Mouse (Mus musculus): ENCODE data around the gene Dmd. TPM values are rescaled to one million over a fixed set of nuclear protein-coding genes. Genes with fewer than 3 reads are reported as not detected.
"Not testable (repeated sequence)": the region's sequence is repeated elsewhere in the genome, so short reads cannot be mapped to it uniquely, and the experiment has no call there.

Dmd gene
- total and polyA plus RNA-seq, 3 experiments: 20.8 to 79.1 (median 68.9) TPM

GRCm38 (mm10) chrX:83746301-83747008, 797.8 kb downstream of the Dmd start:
- Histone ChIP-seq H3K27me3 (ENCODE audit: control insufficient read depth, insufficient read depth, low read length) (no peaks in the 10 kb centered on the region), H3K36me3 (ENCODE audit: control insufficient read depth, insufficient read depth, low read length) (no peaks in the 10 kb centered on the region), H3K9ac (ENCODE audit: low read depth, low read length) (no peak overlapping the region), H3K27ac (no peak overlapping the region), H3K4me3 (no peak overlapping the region), H3K4me1 (ENCODE audit: control insufficient read depth, insufficient read depth, low read length) (no peaks in the 10 kb centered on the region), H3K79me2 (replicated peaks; ENCODE audit: control insufficient read depth, insufficient read depth, low read length) (no peaks in the 10 kb centered on the region)
- WGBS: 53% methylated on average over 4 of the region's 4 CpGs
- DNase-seq: no peak
- no peak for TF ChIP-seq EP300 (IDR thresholded peaks at IDR 0.05; ENCODE audit: insufficient read depth, low read depth, low read length)
- TF ChIP-seq POLR2A (IDR thresholded peaks at IDR 0.05; ENCODE audit: insufficient read depth, low read depth, low read length): no peak
- no peak for TF ChIP-seq CTCF (IDR thresholded peaks at IDR 0.05)
- intact Hi-C loops (cut with DNase I): no loop called here

- Histone ChIP-seq H3K27ac (no peak overlapping the region), H3K4me3 (no peak overlapping the region), H3K79me2 (replicated peaks; ENCODE audit: control insufficient read depth, insufficient read depth, low read length) (no peaks in the 10 kb centered on the region), H3K36me3 (ENCODE audit: control insufficient read depth, insufficient read depth, low read length) (no peaks in the 10 kb centered on the region), H3K4me1 (ENCODE audit: control insufficient read depth, insufficient read depth, low read length) (no peaks in the 10 kb centered on the region), H3K9ac (ENCODE audit: low read depth, low read length) (no peak overlapping the region), H3K27me3 (ENCODE audit: control insufficient read depth, insufficient read depth, low read length) (no peaks in the 10 kb centered on the region)
- intact Hi-C loops (cut with DNase I): no loop called here
- TF ChIP-seq EP300 (IDR thresholded peaks at IDR 0.05; ENCODE audit: insufficient read depth, low read depth, low read length) (no peak), CTCF (IDR thresholded peaks at IDR 0.05) (peak; percentile 59)
- DNase-seq: no peak
These were observed 838.7 kb downstream of the Dmd start for GRCm38 (mm10) chrX:83787406-83787805.

DNA sequence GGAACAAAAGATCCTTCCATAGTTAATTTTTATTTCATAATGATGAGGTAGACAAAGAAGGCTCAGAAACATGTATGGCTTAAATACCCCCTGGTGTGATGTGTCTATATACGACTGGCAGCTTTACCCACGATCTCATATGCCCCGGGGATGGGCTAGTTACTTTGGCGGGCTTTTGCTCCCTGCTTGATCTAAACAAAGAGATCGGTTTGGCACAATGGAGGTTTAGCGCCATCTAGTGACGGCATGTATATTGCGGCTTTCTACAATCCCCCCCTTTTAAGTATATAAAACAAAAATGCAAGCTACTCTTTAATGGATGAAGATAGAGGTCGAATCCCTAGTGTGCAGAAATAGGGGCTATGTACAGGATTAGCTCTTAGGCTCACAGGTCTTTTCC, 918.8 kb downstream of the Dmd start:
- TF ChIP-seq CTCF (IDR thresholded peaks at IDR 0.05): peak; percentile 62
- WGBS: 28% methylated on average over 9 of the region's 9 CpGs
- H3K27me3 ChIP-seq (ENCODE audit: control insufficient read depth, insufficient read depth, low read length): not testable (repeated sequence)

DNA sequence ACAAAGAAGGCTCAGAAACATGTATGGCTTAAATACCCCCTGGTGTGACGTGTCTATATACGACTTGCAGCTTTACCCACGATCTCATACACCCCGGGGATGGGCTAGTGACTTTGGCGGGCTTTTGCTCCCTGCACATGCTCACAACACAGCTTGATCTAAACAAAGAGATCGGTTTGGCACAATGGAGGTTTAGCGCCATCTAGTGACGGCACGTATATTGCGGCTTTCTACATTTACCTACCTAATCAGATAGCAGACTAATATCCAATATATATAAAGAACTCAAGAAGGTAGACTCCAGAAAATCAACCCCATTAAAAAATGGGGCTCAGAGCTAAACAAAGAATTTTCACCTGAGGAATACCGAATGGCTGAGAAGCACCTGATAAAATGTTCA, 926.7 kb downstream of the Dmd start:
- H3K27ac ChIP-seq; H3K36me3 ChIP-seq (ENCODE audit: control insufficient read depth, insufficient read depth, low read length); DNase-seq; intact Hi-C loops (cut with DNase I); H3K9ac ChIP-seq (ENCODE audit: low read depth, low read length); H3K4me1 ChIP-seq (ENCODE audit: control insufficient read depth, insufficient read depth, low read length); H3K79me2 ChIP-seq (replicated peaks; ENCODE audit: control insufficient read depth, insufficient read depth, low read length); H3K4me3 ChIP-seq; H3K27me3 ChIP-seq (ENCODE audit: control insufficient read depth, insufficient read depth, low read length): not testable (repeated sequence)
- TF ChIP-seq CTCF (IDR thresholded peaks at IDR 0.05): peak; percentile 56
- WGBS: 82% methylated on average over 11 of the region's 11 CpGs

More for the DNA sequence above, 918.8 kb downstream of the Dmd start:
- H3K4me1 ChIP-seq (ENCODE audit: control insufficient read depth, insufficient read depth, low read length); H3K9ac ChIP-seq (ENCODE audit: low read depth, low read length); intact Hi-C loops (cut with DNase I); H3K27ac ChIP-seq; H3K79me2 ChIP-seq (replicated peaks; ENCODE audit: control insufficient read depth, insufficient read depth, low read length); H3K36me3 ChIP-seq (ENCODE audit: control insufficient read depth, insufficient read depth, low read length); DNase-seq; H3K4me3 ChIP-seq: not testable (repeated sequence)

GRCm38 (mm10) chrX:83975895-83976294, 1027.2 kb downstream of the Dmd start:
- no peaks in the 10 kb centered on the region for H3K4me1 ChIP-seq (ENCODE audit: control insufficient read depth, insufficient read depth, low read length)
- no peak for DNase-seq
- no peak overlapping the region for H3K4me3 ChIP-seq
- H3K27ac ChIP-seq: no peak overlapping the region
- H3K9ac ChIP-seq (ENCODE audit: low read depth, low read length): no peak overlapping the region
- no peaks in the 10 kb centered on the region for H3K79me2 ChIP-seq (replicated peaks; ENCODE audit: control insufficient read depth, insufficient read depth, low read length)
- TF ChIP-seq EP300 (IDR thresholded peaks at IDR 0.05; ENCODE audit: insufficient read depth, low read depth, low read length) (no peak), CTCF (IDR thresholded peaks at IDR 0.05) (no peak), POLR2A (IDR thresholded peaks at IDR 0.05; ENCODE audit: insufficient read depth, low read depth, low read length) (no peak)
- 37% methylated on average over 1 of the region's 1 CpGs for WGBS
- intact Hi-C loops (cut with DNase I): no loop called here
- no peaks in the 10 kb centered on the region for H3K36me3 ChIP-seq (ENCODE audit: control insufficient read depth, insufficient read depth, low read length)
- H3K27me3 ChIP-seq (ENCODE audit: control insufficient read depth, insufficient read depth, low read length): no peaks in the 10 kb centered on the region

DNA sequence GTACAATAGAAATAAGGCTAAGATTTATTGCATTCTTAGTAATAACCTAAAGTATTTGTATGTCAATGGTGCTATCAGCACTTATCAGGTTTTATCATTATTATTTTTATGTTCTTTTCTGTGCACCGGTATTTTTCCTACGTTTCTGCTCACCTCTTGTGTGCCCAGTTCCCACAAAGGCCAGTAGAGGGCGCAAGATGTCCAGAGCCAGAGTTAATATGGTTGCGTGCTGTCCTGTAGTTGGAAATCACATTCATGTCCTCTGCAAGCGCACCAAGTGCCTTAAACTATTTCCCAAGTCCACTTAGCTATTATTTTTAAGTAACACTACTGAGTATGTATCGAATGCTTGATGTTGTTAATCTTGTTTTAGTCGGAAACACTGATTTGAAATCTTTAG, 1052.6 kb downstream of the Dmd start:
- WGBS: 44% methylated on average over 7 of the region's 7 CpGs
- H3K4me1 ChIP-seq (ENCODE audit: control insufficient read depth, insufficient read depth, low read length): no peaks in the 10 kb centered on the region
- no peak overlapping the region for H3K27ac ChIP-seq
- peak; percentile 72 for TF ChIP-seq CTCF (IDR thresholded peaks at IDR 0.05)
- no peak for TF ChIP-seq EP300 (IDR thresholded peaks at IDR 0.05; ENCODE audit: insufficient read depth, low read depth, low read length)
- no peak for TF ChIP-seq POLR2A (IDR thresholded peaks at IDR 0.05; ENCODE audit: insufficient read depth, low read depth, low read length)
- H3K36me3 ChIP-seq (ENCODE audit: control insufficient read depth, insufficient read depth, low read length): no peaks in the 10 kb centered on the region
- H3K9ac ChIP-seq (ENCODE audit: low read depth, low read length): no peak overlapping the region
- no peaks in the 10 kb centered on the region for H3K79me2 ChIP-seq (replicated peaks; ENCODE audit: control insufficient read depth, insufficient read depth, low read length)
- no peaks in the 10 kb centered on the region for H3K27me3 ChIP-seq (ENCODE audit: control insufficient read depth, insufficient read depth, low read length)
- intact Hi-C loops (cut with DNase I): no loop called here
- DNase-seq: no peak
- no peak overlapping the region for H3K4me3 ChIP-seq

DNA sequence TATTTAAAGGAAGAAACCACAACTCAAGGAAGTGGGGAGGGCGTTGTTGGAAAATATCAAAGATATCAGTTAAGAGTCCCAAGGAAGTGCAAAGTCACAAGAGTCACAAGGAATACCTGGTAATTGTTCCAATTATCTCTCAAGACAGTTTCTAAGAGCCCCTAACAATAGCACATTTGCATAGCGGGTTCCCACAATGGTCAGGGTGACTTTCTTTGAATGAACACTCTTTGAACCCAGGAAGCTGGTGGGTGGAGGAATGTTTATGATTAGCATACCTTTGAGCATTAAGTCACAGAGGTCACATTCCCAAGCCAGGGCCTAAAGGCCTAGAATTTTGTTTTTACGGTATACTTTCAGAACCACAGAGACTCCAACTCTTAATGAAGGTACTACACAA, 1113.8 kb downstream of the Dmd start:
- H3K4me1 ChIP-seq (ENCODE audit: control insufficient read depth, insufficient read depth, low read length); H3K27ac ChIP-seq; H3K9ac ChIP-seq (ENCODE audit: low read depth, low read length); H3K4me3 ChIP-seq; H3K36me3 ChIP-seq (ENCODE audit: control insufficient read depth, insufficient read depth, low read length); H3K27me3 ChIP-seq (ENCODE audit: control insufficient read depth, insufficient read depth, low read length); H3K79me2 ChIP-seq (replicated peaks; ENCODE audit: control insufficient read depth, insufficient read depth, low read length); intact Hi-C loops (cut with DNase I); DNase-seq: not testable (repeated sequence)
- 86% methylated on average over 3 of the region's 3 CpGs for WGBS
